Mouse (Mus musculus) induced T-regulatory cell, adult 2 months (primary cell): ENCODE results near the gene Elmsan1.

Experiments
- DNase-seq: peaks from one replicate; pipeline ENCODE4 v3.0.0-alpha.2; 2012; ENCODE audit warnings: low read depth

Gene Elmsan1

GRCm38 (mm10) chr12:84174871-84175270, 43.8 kb downstream of the Elmsan1 start:
- peak; percentile 38 for DNase-seq

GRCm38 (mm10) chr12:84174190-84174811, 44.4 kb downstream of the Elmsan1 start:
- DNase-seq: peak; percentile 31

DNA sequence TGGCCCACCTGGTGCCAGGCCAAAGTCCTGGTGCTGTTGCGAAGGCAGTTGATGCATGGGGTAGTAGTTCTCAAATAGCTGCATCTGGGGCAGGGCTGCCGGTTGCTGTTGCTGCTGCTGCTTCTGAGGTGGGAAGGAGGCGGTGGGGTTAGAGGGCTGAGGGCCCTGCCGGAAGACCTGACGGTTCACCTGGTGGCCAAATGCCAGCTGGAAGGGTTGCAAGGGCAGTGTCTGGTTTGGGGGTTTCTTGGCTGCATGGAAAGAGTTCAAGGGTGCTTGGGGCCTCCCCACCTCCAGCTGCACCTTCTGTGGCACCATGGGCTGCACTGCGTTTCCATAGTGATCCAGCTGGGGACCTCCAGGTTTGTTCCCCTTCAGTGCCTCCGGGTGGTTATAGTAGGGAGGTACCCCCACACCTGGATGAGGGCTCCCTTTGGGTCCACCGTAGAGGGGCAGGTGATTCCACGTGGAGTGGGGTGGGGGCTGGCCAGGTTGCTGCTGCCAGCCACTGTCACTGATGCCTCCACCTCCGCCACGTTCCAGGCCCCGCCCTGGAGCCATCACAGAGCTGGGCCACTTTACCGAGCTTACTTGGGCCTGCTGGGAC, 45.3 kb downstream of the Elmsan1 start:
- DNase-seq: no peak

GRCm38 (mm10) chr12:84172862-84173261, 45.8 kb downstream of the Elmsan1 start:
- DNase-seq: no peak

- DNase-seq: no peak
Observed at GRCm38 (mm10) chr12:84172216-84172615, 46.5 kb downstream of the Elmsan1 start.

- no peak for DNase-seq
Observed at GRCm38 (mm10) chr12:84170610-84171009, 48.1 kb downstream of the Elmsan1 start.

GRCm38 (mm10) chr12:84165631-84166373, 52.9 kb downstream of the Elmsan1 start:
- DNase-seq: no peak

- DNase-seq: no peak
Observed at GRCm38 (mm10) chr12:84163586-84164110, 55.0 kb downstream of the Elmsan1 start.

DNA sequence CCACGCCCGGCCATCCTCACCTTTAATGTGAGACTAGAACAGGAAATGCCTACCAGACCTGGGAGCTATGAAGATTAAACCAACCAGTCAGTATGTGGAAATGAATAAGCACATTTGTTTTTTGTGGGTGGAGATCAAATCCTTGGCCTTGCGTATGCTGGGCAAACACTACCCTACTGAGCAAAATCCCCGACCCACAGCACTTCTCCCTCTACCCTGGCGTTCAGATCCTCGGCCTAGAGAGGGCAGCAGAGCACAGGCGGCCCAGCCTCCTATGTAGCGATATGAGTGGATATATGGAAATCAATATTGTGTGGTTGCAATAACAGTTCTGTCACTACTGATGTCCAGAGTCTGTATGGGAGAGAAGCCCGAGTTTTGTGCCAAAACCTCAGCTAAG, 55.5 kb downstream of the Elmsan1 start:
- DNase-seq: peak; percentile 74

DNA sequence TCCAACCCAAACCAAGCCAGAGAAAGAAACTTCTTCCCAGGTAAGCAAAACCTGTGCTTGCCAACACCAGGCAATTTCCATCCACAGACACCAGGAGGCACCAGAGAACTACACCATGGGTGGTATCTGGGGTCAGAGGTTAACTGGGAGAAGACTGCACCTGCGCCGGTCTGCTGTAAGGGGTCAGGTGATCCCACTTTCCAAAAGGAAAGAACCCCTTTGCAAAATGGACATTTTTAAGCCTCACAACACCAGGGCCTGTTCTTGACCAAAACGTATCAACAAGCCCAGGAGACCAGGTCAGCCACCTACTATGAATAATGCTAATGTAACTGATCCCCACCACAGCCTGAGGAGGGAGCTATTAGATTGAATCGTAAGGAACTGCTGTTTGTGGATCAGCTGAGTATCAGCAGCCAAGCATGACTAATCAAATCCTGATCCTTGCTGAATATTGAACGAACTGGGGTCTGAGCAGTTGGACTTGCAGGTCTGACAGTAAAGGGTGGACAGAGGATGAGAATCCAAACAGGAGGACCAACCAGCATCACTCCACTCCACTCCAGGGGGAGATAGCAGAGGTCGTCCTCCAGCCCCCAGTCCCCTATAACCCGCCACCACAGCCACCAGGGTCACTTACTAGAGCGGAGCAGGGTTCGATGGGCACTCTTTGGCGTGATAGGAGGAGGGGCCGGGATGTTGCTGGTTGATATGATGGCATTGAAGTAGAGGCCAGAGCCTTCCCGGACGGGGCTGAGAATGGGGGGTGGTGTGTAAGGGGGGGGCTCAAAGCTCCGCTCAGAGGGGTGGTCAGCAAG, 56.9 kb downstream of the Elmsan1 start:
- DNase-seq: peak; percentile 76

DNA sequence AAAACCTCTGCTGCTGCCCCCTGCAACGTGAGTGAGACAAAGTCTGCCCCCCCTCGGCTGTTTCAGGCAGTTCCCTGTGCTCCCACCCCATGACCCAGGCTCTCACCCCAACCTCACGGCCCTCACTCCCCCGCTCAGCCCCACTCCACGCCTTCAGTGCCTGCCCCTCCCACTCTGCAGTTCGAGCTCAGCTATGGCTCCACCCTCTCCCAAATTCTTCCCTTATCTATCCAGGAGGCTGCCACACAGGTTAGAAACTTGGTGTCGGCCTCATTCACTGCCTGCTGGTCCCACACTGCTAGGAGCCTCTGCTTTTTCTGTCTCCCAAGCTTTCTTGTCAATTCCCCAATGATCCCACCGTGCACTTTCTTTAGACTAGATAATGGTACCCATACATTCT, 57.6 kb downstream of the Elmsan1 start:
- DNase-seq: no peak

- DNase-seq: no peak
Observed at GRCm38 (mm10) chr12:84160491-84160890, 58.2 kb downstream of the Elmsan1 start.

DNA sequence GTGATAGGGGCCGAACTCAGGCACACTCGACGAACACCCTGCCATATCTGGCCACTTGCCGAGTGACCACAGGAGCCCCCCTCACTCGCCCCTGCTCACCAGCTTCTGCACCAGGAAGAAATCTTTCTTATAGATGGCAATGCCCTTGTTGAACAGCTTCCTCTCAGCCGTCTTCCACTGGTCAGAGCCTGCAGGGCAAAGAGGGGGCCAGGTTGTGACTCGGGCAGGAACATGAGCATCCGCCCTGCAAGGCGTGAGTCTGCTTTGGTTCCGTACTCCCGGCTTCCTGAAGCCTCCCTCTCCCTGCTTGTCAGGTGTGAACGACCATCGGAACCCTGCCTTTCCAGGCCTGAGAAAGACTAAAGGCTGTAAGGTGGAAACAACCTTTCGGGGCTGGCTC, 60.5 kb downstream of the Elmsan1 start:
- DNase-seq: no peak

- DNase-seq: no peak
Observed at GRCm38 (mm10) chr12:84156210-84156609, 62.5 kb downstream of the Elmsan1 start.

GRCm38 (mm10) chr12:84155523-84155871, 63.2 kb downstream of the Elmsan1 start:
- no peak for DNase-seq

DNA sequence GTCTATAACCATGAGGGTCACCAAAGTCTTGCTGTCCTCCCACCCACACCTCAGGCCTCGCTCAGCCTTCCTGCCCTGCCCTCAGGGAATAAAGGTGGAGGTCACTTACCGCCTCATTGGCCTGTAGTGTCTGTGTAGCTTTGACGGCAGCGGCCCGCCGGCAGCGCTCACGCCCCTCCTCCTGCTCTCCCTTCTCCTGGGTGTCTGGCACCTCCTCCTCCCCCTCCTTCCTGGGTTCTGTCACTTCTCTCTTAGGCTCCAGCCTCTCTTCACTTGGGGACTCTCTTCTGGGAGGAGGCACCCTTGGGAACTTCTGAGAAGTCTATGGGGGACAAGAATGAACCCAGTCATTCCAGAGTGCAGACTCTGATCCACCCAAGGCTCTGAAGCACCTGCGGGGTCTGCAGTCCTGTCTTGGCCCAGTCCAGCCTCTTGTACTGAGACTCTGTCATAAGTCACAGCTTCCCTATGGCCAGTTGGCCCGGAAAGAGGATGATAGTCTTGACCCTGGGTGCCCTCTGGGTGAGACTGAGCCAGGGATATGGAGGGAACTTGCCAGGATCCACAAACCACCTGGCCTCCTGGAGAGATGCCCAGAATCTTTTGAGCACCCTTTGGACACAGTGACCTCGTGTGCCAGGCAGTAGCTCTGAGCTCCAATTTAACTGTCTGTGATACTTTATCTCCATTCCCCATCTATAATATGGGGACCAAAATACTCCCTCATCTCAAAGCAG, 63.7 kb downstream of the Elmsan1 start:
- DNase-seq: no peak

GRCm38 (mm10) chr12:84153414-84153813, 65.3 kb downstream of the Elmsan1 start:
- no peak for DNase-seq

- no peak for DNase-seq
Observed at GRCm38 (mm10) chr12:84152352-84153190, 66.1 kb downstream of the Elmsan1 start.

DNA sequence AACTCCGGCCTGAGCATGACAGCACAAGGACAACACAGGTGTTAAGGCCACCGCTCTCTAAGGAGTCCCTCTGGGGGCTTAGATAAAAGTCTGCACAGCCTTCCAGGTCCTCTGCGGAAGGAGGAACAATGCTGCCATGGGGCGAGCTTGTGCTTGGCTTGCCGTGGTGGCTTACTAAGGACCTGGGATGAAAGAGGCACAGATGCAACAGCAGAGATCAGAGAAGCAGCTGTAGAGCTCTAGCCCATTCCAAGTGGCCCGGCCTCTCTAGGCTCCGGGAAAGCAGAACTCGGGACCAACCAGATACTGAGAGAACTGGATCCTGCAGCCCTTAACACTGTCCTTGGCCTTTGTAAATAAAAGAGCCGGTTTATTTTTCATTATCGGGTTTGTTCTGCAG, 66.8 kb downstream of the Elmsan1 start:
- no peak for DNase-seq

DNA sequence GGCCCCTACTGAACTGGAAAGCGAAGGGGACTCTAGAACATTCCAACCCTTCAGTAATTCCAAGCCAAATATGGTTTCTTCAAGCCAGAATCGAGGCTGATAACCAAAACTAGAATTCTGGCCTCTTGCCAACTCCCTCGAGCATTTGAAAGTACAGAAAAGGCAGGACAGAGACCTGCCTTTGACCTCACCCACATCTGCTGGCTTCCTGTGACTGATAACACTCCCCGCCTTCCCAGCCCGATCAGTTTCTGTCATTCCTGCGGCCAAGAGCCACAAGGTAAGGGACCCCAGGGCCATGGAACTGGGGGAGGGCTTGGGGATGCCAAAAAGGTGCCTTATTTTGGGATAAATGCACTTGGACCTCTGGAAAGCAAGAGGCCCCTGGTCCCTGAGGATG, 67.7 kb downstream of the Elmsan1 start:
- DNase-seq: no peak

- DNase-seq: no peak
Observed at GRCm38 (mm10) chr12:84149971-84150370, 68.7 kb downstream of the Elmsan1 start.
